Mouse (Mus musculus) adrenal gland, postnatal 25 days (tissue): ENCODE data around the gene Bicc1. TPM values are rescaled to one million over a fixed set of nuclear protein-coding genes. Genes with fewer than 3 reads are reported as not detected.
"Not testable (repeated sequence)": the region's sequence is repeated elsewhere in the genome, so short reads cannot be mapped to it uniquely, and the experiment has no call there.

Experiments
- DNase-seq: peaks from one replicate; pipeline ENCODE4 v3.0.0; 2021; ENCODE audit warnings: mixed read lengths
- total RNA-seq: library from RNA; stranded (reverse); gene quantifications from 2 replicates; pipeline ENCODE4 v1.2.3, GENCODE M21; 2021

Gene Bicc1
- total RNA-seq, 1 experiment from 2014 or later, result 13.1 TPM

DNA sequence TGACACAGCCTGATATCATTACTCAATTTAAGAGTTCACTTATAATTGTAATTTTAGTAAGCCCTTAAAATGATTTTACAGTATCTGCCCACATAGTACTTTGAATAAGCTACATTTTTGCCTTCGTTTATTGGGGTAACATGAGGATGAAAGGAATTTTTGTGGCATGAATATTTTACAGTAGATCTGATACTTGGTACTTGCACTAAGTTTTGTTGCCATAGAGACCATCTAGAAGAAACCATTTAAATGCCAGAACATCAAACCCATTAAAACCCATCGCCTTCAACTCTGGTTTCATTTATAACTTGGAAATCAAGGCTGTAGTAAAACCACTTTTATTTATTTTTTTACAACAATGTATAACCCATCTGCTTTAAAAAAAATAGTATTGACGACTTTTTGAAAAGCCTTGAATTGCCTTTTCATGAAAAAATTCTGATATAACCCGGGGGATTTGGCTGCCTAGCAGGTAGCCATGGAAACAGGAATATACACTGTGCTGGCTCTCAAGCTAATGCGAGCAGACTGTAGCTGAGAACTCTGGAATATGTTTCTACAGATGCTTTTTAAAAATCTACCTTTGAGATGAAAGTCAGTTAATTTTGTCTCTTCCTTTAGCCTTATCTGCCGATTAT is 165.9 kb downstream of the Bicc1 start:
- no peak for DNase-seq

- no peak for DNase-seq
Measured at GRCm38 (mm10) chr10:70987396-70987795, 172.1 kb downstream of the Bicc1 start.

- no peak for DNase-seq
Measured at GRCm38 (mm10) chr10:70983036-70983670, 176.3 kb downstream of the Bicc1 start.

DNA sequence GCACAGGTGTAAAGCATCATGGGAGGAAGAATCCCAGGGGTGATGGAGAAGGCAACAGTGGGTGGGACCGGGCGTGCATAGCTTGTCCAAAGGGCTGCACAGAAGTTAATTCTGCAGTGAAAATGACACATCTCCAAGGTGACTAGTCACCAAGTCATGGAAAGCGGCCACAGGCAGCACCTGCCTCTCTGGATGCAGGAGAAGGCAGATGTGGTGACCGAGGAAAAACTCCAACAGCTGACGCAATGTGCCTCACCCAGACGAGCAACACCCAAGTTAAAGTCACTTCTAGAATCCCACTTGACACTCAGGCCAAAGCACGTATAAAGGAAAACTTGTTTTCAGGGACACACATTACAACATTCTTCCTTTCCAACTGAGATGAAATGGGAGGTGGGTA is 177.3 kb downstream of the Bicc1 start:
- DNase-seq, result no peak

DNA sequence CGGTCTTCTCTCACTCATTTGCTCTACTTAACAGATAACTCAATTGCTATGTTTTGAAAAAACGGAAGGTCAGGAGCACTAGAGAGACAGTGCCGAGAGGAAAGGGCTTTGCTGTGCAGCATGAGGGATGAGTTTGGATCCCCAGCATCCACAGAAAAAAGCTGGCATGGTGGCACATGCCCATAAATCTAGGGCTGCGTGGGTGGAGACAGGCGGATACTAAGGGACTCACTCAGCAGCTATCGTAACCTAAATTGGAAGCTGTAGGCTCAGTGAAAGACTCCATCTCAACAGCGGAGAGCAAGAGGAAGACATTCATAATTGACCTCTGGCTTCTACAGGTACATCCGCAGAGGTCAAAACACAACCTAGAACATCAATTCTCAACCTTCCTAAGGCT is 179.8 kb downstream of the Bicc1 start:
- no peak for DNase-seq

- no peak for DNase-seq
Measured at GRCm38 (mm10) chr10:70977141-70977540, 182.4 kb downstream of the Bicc1 start.

- no peak for DNase-seq
Measured at GRCm38 (mm10) chr10:70976633-70977032, 182.9 kb downstream of the Bicc1 start.

GRCm38 (mm10) chr10:70971156-70971555 is 188.3 kb downstream of the Bicc1 start:
- no peak for DNase-seq

DNA sequence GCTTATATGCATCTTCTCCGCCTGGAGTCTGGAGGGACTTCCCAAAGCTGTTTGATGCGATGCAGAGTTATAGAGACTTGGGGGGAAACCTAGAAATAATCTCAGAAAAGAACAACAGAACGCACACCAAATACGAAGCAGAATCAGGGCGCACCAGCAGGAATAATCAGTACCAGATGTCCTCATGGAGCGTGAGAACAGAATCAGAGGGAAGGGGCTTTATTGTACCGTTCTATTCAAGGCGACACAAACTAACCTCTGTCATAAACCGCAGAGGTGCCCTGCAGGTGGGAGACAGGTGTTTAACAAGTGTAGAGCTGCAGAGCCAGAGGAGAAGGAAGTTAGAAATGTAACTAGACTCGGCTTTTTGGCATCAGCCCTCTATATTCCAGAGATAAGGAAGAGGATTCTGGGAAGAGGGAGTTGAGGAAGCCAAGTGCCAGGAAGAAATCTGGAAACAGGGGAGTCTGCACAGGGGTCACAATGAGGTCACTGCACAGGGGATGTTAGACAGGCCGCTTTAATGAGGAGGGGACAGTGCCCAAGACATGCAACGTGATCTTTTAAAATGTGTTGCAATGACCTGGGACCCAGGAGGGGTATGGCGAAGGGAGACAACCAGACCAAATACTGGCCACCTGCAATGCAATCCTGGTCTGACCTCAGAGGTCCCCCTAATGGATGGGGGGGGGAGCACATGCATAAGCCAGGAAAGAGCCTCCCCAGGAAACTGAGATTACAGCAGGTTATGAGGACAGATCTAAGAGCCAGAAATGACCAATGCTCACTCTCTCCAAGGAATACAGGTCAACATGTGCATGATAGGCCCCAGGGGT is 190.4 kb downstream of the Bicc1 start:
- DNase-seq, result no peak

GRCm38 (mm10) chr10:70966642-70967345 is 192.7 kb downstream of the Bicc1 start:
- peak; percentile 23 for DNase-seq

DNA sequence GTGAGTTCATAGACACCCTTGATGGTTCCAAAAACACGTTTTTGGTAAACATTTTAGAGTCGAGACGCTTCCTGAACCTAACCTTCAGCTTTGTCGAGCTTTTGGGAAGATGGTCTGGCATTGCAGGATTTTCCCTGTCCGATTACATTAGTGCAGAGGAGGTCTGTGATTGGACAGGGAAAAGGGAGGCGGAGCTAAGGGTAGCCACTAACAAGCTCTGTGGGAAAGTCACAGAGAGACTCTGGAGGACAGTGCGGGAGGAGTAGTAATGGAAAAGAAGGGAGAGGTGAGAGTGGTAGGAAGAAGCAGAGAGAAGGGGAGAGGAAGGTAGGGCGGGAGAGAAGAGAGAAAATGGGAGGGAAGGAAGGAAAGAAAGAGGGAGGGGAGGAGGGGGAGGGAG is 194.8 kb downstream of the Bicc1 start:
- DNase-seq, result no peak

DNA sequence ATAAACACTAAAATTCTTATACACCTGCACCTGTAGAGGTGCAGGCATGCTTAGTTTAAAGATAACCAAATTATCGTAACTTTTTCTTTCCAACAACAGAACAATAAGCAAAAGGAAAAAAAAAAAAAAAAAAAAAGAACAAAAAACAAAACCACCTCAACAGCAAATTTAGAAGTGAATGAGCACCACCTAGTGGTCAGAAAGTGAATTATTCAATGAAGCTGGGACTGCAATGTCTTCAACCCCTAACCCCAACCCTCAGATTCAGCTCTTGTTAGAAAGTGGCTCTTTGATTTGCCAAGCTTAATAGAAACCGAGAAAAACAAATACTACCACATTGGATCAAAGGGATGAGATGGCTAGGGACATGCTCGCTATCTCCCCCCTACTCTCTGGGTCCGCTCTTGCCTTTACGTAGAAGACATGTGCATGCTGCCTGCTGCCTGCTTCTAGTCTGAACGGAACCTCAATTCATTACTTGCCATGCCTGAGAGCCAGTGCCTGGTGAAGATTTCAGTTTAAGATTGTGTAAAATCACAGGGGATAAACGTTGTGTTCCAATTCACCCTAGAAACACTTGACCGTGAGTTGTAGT is 195.8 kb downstream of the Bicc1 start:
- DNase-seq, result no peak

GRCm38 (mm10) chr10:70961641-70962040 is 197.9 kb downstream of the Bicc1 start:
- DNase-seq, result no peak

DNA sequence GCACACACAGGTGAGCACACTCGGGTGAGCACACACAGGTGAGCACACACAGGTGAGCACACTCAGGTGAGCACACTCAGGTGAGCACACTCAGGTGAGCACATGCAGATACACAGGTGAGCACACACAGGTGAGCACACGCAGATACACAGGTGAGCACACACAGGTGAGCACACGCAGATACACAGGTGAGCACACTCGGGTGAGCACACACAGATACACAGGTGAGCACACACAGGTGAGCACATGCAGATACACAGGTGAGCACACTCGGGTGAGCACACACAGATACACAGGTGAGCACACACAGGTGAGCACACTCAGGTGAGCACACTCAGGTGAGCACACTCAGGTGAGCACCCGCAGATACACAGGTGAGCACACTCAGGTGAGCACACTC is 199.1 kb downstream of the Bicc1 start:
- not testable (repeated sequence) for DNase-seq

GRCm38 (mm10) chr10:70952770-70953147 is 206.7 kb downstream of the Bicc1 start:
- DNase-seq, result no peak

DNA sequence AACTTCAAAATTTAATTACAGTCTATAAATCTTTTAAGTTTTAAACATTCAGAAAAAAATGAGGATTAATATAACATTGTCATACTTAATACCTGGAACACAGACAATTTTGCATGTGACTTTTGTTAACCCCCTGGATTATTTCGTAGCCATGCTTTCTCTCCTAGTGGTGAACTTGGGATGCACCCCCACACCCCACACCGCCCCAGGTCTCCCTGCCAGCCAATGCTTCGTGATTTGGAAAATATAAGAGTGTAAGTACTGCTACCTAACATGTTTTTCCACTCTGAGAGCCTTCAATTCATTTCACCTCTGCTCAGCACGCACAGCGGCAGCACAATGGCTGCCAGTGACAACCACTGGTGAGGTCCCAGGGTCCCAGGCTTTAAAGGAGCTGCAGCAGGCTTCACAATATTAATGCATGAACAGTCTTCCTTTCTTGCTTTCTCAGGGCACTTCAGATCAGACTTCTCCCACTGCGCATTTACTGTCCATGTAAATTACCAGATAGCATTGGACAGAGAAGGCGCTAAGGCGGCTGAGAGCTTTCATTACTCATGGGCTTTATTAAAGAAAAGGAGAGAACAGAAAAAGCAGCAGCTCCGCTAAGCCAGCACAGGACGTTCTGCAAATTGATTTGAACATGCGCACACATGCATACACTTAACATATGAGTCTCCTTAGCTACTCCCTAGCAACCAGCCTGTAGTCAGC is 207.3 kb downstream of the Bicc1 start:
- DNase-seq, result no peak

GRCm38 (mm10) chr10:70950105-70950424 is 209.4 kb downstream of the Bicc1 start:
- DNase-seq, result no peak

GRCm38 (mm10) chr10:70949254-70950104 is 210.0 kb downstream of the Bicc1 start:
- DNase-seq, result no peak

DNA sequence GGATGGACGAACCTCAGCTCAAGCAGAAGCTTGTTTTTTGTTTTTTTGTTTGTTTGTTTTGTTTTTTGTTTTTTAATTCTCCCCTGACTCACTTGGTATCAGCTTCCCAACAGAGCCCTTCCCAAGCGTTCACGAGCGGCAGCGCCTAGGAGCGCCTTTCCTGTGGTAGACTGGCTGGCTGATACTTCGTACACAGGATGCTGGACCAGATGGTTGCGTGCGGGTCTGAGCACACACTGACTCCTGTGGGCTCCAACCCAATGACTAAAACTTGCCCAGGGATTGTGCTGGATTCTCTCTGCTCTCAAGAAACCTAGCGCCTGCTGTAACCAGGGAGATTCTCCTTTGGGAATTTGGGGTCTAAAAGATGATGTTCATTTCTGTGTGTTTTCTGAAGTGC is 211.2 kb downstream of the Bicc1 start:
- DNase-seq, result no peak

GRCm38 (mm10) chr10:70946121-70946520 is 213.4 kb downstream of the Bicc1 start:
- DNase-seq, result not testable (repeated sequence)

DNA sequence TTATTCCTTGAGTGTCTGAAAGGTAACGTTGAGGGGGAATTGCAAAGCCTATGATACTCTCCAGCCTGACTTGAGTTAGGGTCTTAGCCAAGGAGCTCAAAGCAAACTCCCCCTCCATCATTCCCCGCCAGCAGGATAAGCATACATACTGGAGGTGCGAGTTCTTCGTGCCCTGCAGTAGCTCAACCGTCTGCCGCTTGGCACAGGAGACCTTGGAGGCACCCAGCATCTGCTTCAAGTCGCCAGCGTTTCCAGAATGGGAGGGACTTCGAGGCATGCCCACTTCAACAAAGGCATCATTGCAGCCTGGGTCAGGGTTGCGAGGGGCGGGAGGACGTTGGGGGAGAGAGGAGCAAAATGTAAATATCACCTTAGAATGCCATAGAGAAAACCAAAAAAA is 214.4 kb downstream of the Bicc1 start:
- no peak for DNase-seq
